Mouse (Mus musculus) myocyte (in vitro differentiated cells): ENCODE measurements around the gene Arl4c.

Experiments
- CEBPB ChIP-seq: IDR thresholded peaks from 2 replicates; pipeline ENCODE4 v1.6.1; 2011; ENCODE audit warnings: mild to moderate bottlenecking, moderate library complexity; ENCODE audit not compliant: poor library complexity, insufficient read depth, severe bottlenecking
- E2F4 ChIP-seq: IDR thresholded peaks from one replicate; pipeline ENCODE4 v1.6.1; 2011; ENCODE audit warnings: mild to moderate bottlenecking, control low read depth, moderate library complexity; ENCODE audit not compliant: insufficient read depth
- MAX ChIP-seq: IDR thresholded peaks from one replicate; pipeline ENCODE4 v1.6.1; 2011; ENCODE audit warnings: low read depth, mild to moderate bottlenecking, control low read depth
- POLR2A ChIP-seq: IDR thresholded peaks from one replicate; pipeline ENCODE4 v1.6.1; 2011; ENCODE audit warnings: low read depth, mild to moderate bottlenecking, control low read depth, moderate library complexity; ENCODE audit not compliant: insufficient read length
- POLR2AphosphoS2 ChIP-seq: IDR thresholded peaks from one replicate; pipeline ENCODE4 v1.6.1; 2011; ENCODE audit warnings: low read depth, control low read depth; ENCODE audit not compliant: insufficient read length
- TCF12 ChIP-seq: IDR thresholded peaks from one replicate; pipeline ENCODE4 v1.6.1; 2011; ENCODE audit warnings: mild to moderate bottlenecking, control low read depth; ENCODE audit not compliant: poor library complexity, insufficient read depth, severe bottlenecking

DNA sequence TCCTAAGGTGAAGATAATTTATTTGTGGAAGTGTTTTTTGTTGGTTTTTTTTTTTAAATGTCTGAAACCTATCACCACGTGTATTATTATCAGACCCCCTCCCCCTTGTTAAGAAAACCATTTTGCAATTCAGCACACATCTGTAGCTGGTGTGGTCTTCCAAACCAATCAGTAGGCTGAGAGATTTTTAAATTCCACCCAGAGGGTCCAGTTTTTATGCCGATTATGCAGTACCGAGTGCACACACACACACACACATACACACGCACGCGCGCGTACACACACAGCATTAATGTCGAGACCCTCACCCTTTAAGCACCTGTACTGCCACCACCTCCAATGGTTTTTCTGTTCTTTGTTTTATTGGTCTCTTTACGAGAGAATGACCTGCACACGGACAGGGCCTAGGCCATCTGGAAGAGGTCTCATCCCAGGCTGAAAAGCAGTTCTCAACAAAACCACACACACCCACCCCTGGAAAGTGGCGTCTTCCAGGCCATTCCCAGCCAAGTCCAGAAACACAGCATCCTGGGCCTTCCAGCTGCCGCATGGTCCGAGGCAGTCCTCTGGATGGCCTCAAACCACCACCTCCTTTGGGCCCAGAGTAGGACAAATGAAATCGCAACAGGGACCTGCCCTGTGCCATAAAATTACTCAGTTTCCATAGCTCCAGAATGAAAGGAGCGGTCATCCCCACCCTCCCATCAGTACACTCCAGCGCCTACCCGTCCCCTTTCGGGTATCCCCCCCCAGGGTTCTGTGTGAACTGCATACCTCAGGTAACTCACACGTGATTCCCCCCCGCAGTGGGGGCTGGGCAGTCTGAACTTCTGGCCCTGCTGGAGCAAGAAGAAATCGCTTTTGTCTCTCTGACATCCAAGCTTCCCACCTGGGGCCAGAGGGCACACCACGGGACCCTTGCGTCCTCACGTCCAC lies 1.9 kb downstream of the Arl4c start:
- TF ChIP-seq TCF12 (no peak), E2F4 (no peak), POLR2A (peak; percentile 28), POLR2AphosphoS2 (no peak), MAX (no peak), CEBPB (no peak)
